Mouse (Mus musculus) lung, embryonic 14.5 days (tissue): ENCODE measurements around the gene 1520401A03Rik. TPM values are rescaled to one million over a fixed set of nuclear protein-coding genes. Genes with fewer than 3 reads are reported as not detected.

Experiments used
- ATAC-seq: fragments of 200-750 bp; cut with Nextera tagmentation; 2 replicates; pipeline ENCODE4 v1.8.0; 2017; ENCODE audit warnings: mild to moderate bottlenecking, moderate TSS enrichment, moderate library complexity; ENCODE audit not compliant: insufficient read depth
- DNase-seq: peaks from one replicate; pipeline ENCODE4 v3.0.0-alpha.2; 2015
- H3K27ac ChIP-seq: fragments of 300-500 bp; sonication (generic); 2 replicates; pipeline ENCODE4 v1.5.1; 2014; ENCODE audit warnings: low read depth, mild to moderate bottlenecking, moderate library complexity
- H3K27me3 ChIP-seq: fragments of 300-500 bp; sonication (generic); 2 replicates; pipeline ENCODE4 v1.6.1; 2014; ENCODE audit warnings: low read length, control low read depth; ENCODE audit not compliant: insufficient read depth
- H3K36me3 ChIP-seq: fragments of 300-500 bp; sonication (generic); 2 replicates; pipeline ENCODE4 v1.6.1; 2014; ENCODE audit warnings: control low read depth; ENCODE audit not compliant: insufficient read depth
- H3K4me1 ChIP-seq: fragments of 300-500 bp; sonication (generic); 2 replicates; pipeline ENCODE4 v1.6.1; 2014; ENCODE audit warnings: antibody characterized with exemption, control low read depth; ENCODE audit not compliant: insufficient read depth
- H3K4me2 ChIP-seq: fragments of 300-500 bp; sonication (generic); 2 replicates; pipeline ENCODE4 v1.6.1; 2014; ENCODE audit warnings: mild to moderate bottlenecking
- H3K4me3 ChIP-seq: fragments of 300-500 bp; sonication (generic); 2 replicates; pipeline ENCODE4 v1.5.1; 2014; ENCODE audit warnings: low read depth, low read length
- H3K9ac ChIP-seq: fragments of 300-500 bp; sonication (generic); 2 replicates; pipeline ENCODE4 v1.6.1; 2014
- H3K9me3 ChIP-seq: fragments of 300-500 bp; sonication (generic); 2 replicates; pipeline ENCODE4 v1.6.1; 2016; ENCODE audit warnings: low read depth, low read length, control low read depth
- CTCF ChIP-seq: IDR thresholded peaks from 2 replicates; pipeline ENCODE4 v1.5.1; 2016; ENCODE audit warnings: antibody characterized with exemption, low read depth
- WGBS: fragments of 180-500 bp; shearing (Covaris S2); extraction: QIAGEN DNeasy Blood & Tissue Kit; methylation state at CpG from one replicate; pipeline ENCODE4 v1.1.7; 2014; 5-methylcytosine and 5-hydroxymethylcytosine counted together
- polyA plus RNA-seq: library from polyadenylated mRNA; unstranded; fragments of >200 nt; fragmentation: Nextera tagmentation; extraction: Ambion mirVana; gene quantifications from 2 replicates; pipeline ENCODE4 v1.2.1, GENCODE M21; 2014

The 1520401A03Rik gene
- polyA plus RNA-seq, 1 experiment from 2014 or later = 0.17 TPM

GRCm38 (mm10) chr17:23675564-23676281, 46.9 kb downstream of the 1520401A03Rik start:
- ATAC-seq (no peak), DNase-seq (no peak)
- peak; percentile 30; the same call in 1 of the 2 replicates for TF ChIP-seq CTCF
- Histone ChIP-seq H3K27me3 (peaks cover 25% of the 10 kb centered on the region), H3K4me1 (peaks cover 6% of the 10 kb centered on the region; the same call in 1 of the 2 replicates), H3K27ac (peak overlapping the region; percentile 62; the same call in 1 of the 2 replicates), H3K4me3 (peak overlapping the region; percentile 58), H3K36me3 (0 out of 2 replicates have a peak, but pooled peaks cover 4% of the 10 kb centered on the region), H3K4me2 (peak overlapping the region; percentile 96), H3K9me3 (no peaks in the 10 kb centered on the region), H3K9ac (peak overlapping the region; percentile 64; the same call in 1 of the 2 replicates)
- 20% methylated on average over 15 of the region's 15 CpGs for WGBS

GRCm38 (mm10) chr17:23675127-23675526, 47.5 kb downstream of the 1520401A03Rik start:
- DNase-seq = no peak
- Histone ChIP-seq H3K27ac (peak overlapping the region; percentile 33; the same call in 1 of the 2 replicates), H3K4me3 (peak overlapping the region; percentile 61; the same call in 1 of the 2 replicates), H3K9ac (no peak overlapping the region), H3K4me1 (peaks cover 6% of the 10 kb centered on the region; the same call in 1 of the 2 replicates), H3K27me3 (peaks cover 19% of the 10 kb centered on the region), H3K4me2 (peak overlapping the region; percentile 96), H3K9me3 (no peaks in the 10 kb centered on the region), H3K36me3 (peaks cover 10% of the 10 kb centered on the region; the same call in 1 of the 2 replicates)
- ATAC-seq = no peak
- no peak for TF ChIP-seq CTCF
- 26% methylated on average over 5 of the region's 5 CpGs for WGBS

- Histone ChIP-seq H3K9me3 (no peaks in the 10 kb centered on the region), H3K4me3 (peak overlapping the region; percentile 61), H3K4me2 (peak overlapping the region; percentile 96), H3K27me3 (peaks cover 12% of the 10 kb centered on the region), H3K4me1 (peaks cover 6% of the 10 kb centered on the region; the same call in 1 of the 2 replicates), H3K36me3 (peaks cover 16% of the 10 kb centered on the region), H3K9ac (peak overlapping the region; percentile 59), H3K27ac (peak overlapping the region; percentile 80; the same call in 1 of the 2 replicates)
- DNase-seq (no peak), ATAC-seq (0 out of 2 replicates have a peak, but pooled peaks have one; percentile 0)
- 32% methylated on average over 9 of the region's 9 CpGs for WGBS
- TF ChIP-seq CTCF = no peak
Measured at GRCm38 (mm10) chr17:23674271-23674952, 48.2 kb downstream of the 1520401A03Rik start.

- no peaks in the 10 kb centered on the region for H3K9me3 ChIP-seq
- peak within 1 kb of the TSS; percentile 80 for H3K27ac ChIP-seq
- H3K4me1 ChIP-seq = peaks cover 6% of the 10 kb centered on the region; the same call in 1 of the 2 replicates
- H3K4me3 ChIP-seq = peak within 1 kb of the TSS; percentile 61
- peaks cover 4% of the 10 kb centered on the region; the same call in 1 of the 2 replicates for H3K27me3 ChIP-seq
- peak within 1 kb of the TSS; percentile 96 for H3K4me2 ChIP-seq
- DNase-seq = peak; percentile 96
- peaks cover 24% of the 10 kb centered on the region for H3K36me3 ChIP-seq
- peak; percentile 92 for ATAC-seq
- no peak for TF ChIP-seq CTCF
- WGBS = under 1% methylated on average over 45 of the region's 45 CpGs
- H3K9ac ChIP-seq = peak within 1 kb of the TSS; percentile 59
Measured at GRCm38 (mm10) chr17:23673424-23674073, 49.0 kb downstream of the 1520401A03Rik start, which contains the start of the genes Hcfc1r1 and Thoc6. TSS of gene Hcfc1r1 (plus strand) at chr17:23673596. TSS of gene Thoc6 (minus strand) at chr17:23673882.

GRCm38 (mm10) chr17:23672761-23673160, 49.8 kb downstream of the 1520401A03Rik start:
- H3K4me2 ChIP-seq = peak overlapping the region; percentile 96
- H3K9me3 ChIP-seq = no peaks in the 10 kb centered on the region
- peaks cover 31% of the 10 kb centered on the region for H3K36me3 ChIP-seq
- no peak overlapping the region for H3K27ac ChIP-seq
- TF ChIP-seq CTCF = no peak
- WGBS = 55% methylated on average over 3 of the region's 3 CpGs
- peaks cover 4% of the 10 kb centered on the region; the same call in 1 of the 2 replicates for H3K27me3 ChIP-seq
- no peak overlapping the region for H3K9ac ChIP-seq
- ATAC-seq = no peak
- peak overlapping the region; percentile 61 for H3K4me3 ChIP-seq
- peaks cover 6% of the 10 kb centered on the region; the same call in 1 of the 2 replicates for H3K4me1 ChIP-seq
- DNase-seq = no peak

GRCm38 (mm10) chr17:23671519-23671918, 51.1 kb downstream of the 1520401A03Rik start:
- Histone ChIP-seq H3K4me2 (no peak overlapping the region), H3K9ac (no peak overlapping the region), H3K9me3 (no peaks in the 10 kb centered on the region), H3K36me3 (peaks cover 40% of the 10 kb centered on the region), H3K4me3 (no peak overlapping the region), H3K4me1 (peaks cover 6% of the 10 kb centered on the region; the same call in 1 of the 2 replicates), H3K27ac (no peak overlapping the region), H3K27me3 (peaks cover 1% of the 10 kb centered on the region; the same call in 1 of the 2 replicates)
- DNase-seq (no peak), ATAC-seq (no peak)
- 90% methylated on average over 3 of the region's 3 CpGs for WGBS
- no peak for TF ChIP-seq CTCF
